Mouse (Mus musculus) embryo, embryonic 10.5 days (tissue): ENCODE results near the gene Hist2h4.
A peak's percentile ranks its signal among the peaks of the same experiment; 100 is the strongest.
"Not testable (repeated sequence)": the region's sequence is repeated elsewhere in the genome, so short reads cannot be mapped to it uniquely, and the experiment has no call there.

Experiments
- DNase-seq: peaks from one replicate; pipeline ENCODE4 v3.0.0-alpha.2; 2015; ENCODE audit warnings: low spot score

The Hist2h4 gene

DNA sequence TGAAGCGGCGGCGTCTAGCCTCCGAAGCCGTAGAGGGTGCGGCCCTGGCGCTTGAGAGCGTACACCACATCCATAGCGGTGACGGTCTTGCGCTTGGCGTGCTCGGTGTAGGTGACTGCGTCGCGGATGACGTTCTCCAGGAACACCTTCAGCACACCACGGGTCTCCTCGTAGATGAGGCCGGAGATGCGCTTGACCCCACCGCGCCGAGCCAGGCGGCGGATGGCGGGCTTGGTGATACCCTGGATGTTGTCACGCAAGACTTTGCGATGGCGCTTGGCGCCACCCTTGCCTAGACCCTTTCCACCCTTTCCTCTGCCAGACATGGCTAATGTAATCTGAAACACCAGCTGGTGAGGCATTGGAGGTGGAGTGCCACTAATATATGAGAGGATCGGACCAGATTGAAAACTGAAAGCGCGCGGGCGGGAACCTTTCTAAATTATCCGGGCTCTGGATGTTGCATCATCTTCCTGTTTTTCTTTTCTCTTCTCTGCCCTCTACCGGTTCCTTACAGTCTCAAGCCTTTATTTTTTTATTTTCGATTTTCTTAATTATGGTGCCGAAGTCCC is at the start of gene Hist2h4:
Gene Hist2h4 (minus strand): TSS at position 333 of the 572 bp plus-strand sequence.
- peak; percentile 99 for DNase-seq

DNA sequence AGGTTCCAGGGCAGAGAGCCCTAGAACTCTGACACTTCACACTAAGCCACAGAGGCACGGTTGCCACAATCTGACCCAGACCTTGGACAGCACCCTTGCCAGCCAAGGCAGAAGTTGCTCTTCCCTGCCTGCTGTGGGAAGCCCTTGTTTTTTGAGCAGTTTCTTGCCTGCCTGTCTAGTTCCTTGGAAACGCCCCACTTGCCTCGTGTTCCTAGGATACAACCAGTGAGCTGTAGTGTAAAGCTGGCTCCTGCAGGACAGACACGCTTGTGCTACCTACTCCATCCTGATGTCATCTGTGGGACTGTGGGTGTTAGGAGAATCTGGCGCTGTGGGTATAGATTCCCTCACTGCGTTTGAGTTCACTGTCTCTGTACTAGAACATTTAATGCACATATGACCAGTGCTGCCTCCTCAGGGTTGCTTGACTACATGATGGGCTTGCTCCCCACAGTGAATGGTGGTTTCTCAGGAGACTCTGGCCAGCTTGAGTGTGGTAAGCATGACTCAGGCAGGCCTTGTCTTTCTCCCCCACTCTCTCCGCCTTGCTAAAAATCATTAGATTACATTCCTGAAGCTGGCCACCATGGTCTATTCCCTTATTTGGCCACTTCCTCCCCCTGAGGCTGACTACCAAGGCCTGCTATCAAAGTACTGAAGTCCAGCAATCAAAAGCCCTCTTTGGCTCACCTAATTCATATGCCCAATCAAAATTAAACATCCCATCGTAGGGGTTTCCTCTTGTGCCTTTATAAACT is 49.4 kb upstream of the Hist2h4 start:
- DNase-seq: no peak

DNA sequence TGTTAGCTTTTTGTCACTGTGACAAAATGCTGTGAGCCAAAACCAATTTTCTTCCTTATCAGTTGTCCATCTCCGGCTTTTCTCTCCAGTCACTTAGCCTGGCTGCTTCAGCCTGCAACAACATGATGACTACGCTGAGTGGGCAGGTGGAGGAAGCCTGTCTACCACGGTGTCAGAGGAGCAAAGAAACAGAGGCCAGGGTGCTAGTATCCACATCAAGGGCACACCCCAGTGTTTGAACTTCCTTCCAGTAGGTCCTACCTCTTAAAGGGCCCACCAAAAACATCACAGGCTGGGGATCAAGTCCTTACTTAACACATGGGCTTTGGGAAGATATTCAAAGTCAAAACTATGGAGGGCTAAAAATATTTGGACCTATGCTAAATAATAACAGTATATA is 46.3 kb upstream of the Hist2h4 start:
- DNase-seq: no peak

DNA sequence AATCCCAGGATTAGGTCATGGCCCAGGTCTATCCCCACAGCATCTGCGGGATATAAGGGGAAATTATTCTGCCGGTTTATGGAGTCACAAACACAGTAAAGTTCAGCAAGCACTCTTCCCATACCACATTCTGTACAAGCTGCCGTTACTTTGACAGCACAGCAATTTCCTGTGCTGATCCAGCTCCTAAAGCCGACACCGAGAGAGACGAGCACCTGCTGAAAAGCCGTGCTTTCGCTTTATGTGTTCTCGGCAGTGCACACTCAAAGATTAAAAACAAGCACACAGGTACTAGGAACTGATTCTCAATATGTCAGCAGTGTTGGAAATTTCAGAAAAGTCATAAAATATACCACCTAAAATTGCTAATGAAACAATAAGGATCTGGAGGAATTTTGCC is 43.4 kb upstream of the Hist2h4 start:
- no peak for DNase-seq

DNA sequence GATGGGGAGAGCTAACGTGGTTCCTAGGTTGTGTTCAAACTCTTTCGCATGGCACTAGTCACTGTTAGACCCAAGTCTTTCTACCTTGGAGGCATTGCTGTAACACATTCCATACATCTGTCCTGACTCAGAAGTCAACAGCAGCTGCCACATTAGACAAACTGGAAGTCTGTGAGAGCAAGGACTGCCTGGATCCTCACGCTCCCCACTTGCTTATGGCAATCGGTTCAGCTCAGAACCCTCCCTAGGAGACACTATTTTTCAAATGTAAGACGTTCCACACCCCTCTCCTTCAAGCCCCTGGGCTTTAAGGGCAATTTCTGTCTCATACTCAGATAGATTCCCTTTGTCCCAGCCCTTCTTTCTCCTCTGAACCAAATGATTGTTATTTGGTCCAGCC is 39.0 kb upstream of the Hist2h4 start:
- no peak for DNase-seq

DNA sequence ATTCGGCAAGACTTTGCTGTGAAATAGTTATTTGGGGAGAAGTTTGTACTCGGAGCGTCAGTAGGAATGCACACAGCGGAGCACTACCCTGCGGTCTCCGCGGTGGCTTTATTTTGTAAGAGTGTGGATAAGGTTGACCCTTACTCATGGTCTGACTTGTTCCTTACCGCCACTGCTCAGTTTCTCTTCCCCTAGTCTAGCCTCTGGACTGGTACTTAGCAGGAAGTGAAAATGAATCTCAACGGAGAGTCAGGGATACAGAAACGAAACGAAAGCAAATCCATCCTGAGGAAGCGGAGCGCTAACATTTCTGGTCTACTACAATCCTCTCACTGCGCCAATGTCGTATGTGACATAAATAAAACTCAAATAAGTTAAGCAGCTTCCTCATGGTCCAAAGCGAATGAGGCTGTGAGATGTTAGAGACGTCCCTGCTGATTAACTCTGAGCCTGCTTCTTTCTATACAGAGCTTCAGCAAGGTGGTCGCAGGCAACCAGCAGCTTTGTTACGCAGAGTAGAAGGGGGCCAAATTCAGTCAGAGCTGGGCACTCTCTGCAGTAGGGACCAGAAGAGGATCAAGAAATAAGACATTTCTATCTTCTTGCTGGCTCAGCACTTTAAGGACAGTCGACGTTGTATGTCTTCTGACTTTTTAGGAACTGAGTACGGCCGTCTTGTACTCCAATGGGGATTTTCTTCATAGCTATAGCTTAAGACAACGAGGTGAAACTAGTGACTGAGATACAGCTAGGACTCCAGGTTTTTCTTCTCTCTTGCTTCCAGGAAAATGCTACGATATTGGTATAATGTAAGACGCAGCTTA is 37.8 kb upstream of the Hist2h4 start:
- DNase-seq: no peak

DNA sequence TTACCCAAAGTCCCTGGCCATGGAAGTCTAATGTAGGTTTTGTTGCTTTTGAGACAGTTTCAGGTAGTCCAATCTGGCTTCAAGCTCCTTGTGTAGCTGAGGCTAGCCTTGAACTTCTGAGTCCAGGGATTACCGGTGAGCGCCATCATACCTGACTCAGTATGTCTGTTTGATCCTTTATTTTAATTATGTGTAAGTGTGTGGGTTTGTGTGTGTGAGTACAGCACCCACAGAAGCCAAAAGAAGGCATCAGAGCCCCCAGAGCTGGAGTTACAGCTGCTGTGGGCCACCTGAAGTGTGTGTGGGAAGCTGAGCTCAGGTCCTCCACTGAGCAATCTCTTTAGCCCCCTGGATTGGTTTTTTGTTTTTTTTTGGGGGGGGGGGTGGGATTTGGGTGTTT is 36.5 kb upstream of the Hist2h4 start:
- no peak for DNase-seq

DNA sequence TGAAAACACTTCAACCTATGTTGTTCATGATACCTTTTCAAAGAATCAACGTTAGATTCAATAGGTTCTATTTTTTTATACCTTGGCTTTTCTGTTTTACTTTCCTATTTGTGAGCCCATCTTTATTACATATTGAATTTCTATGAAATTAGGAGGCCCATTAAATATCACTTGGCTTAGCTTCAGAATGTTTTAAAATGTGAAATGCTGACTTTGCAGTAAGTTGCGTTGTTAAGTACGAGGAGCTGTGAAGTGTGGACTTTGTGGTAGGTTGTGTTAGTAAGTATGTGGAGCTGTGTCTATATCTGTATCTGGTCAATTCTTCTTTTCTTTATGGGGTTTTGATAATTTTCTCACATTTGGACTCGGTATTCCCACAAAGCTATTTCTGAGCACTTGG is 35.2 kb upstream of the Hist2h4 start:
- no peak for DNase-seq

DNA sequence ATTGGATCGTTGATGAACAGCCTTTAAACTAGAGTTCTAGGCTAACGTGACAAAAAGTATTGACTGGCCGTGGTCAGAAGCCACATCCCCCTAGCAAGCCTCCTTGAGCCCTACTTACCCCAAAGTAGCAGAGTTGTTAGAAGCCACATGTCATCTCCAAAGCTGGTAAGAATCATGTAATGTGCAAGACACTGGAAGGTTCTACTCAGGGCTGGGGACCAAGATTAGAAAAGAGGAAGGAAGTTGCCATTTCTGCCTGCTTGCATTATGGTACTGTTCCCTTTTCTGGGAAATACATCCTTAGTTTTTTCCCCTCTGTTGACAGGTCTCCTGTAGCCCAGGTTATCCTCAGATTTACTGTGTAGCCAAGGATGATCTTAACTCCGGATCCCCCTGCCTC is 30.7 kb upstream of the Hist2h4 start, which contains the start of gene Fcgr1:
Gene Fcgr1 (minus strand): TSS at position 183 of the 400 bp plus-strand sequence.
- no peak for DNase-seq

DNA sequence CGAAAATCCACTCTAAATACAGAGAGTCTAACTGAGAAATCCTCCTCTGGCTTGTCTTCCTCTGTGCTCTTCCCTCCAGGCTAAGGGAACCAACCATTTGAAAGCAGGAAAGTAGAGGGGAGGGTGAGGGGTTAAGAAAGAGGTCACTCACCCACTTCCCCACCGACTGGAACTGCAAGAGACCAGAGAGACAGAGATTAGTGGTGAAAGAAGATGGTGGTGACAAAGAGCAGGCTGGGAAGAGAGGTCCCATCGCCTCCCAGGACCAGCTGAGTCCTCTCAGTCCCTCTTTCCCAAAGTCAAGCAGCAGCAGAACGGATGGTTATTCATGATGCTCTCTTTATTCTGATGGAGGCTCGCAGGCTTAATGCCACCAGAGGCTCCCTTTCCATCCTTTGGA is 30.3 kb upstream of the Hist2h4 start:
- no peak for DNase-seq

DNA sequence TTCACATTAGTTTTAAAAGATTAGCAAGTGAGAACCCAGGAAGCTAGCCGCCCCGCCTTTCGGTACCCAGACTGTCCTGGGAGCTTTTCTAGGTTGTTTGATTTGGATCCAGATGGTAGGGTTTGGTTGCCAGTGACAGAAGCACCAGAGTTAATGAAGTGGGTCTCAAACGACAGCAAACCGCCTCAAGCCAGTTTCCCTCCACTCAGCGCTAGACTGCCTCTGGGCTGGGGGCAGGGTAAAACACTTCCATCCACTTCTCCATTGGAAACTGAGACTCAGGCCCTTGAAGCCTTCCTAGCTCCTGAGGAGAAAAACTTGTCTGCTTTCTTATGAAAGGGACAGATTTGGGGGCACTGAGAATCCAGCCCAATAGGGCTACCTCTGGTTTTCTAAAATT is 29.5 kb upstream of the Hist2h4 start:
- DNase-seq: no peak

DNA sequence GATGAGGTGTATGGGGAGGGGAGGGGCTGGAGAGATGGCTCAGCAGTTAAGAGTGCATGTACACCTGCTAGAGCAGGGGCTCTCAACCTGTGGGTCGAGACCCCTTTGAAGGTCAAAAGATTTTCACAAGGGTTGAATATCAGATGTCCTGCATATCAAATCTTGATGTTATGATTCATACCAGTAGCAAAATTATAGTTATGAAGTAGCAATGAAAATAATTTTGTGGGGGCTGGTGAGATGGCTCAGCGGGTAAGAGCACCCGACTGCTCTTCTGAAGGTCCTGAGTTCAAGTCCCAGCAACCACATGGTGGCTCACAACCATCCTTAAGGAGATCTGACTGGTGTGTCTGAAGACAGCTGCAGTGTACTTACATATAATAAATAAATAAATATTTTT is 27.6 kb upstream of the Hist2h4 start:
- not testable (repeated sequence) for DNase-seq

DNA sequence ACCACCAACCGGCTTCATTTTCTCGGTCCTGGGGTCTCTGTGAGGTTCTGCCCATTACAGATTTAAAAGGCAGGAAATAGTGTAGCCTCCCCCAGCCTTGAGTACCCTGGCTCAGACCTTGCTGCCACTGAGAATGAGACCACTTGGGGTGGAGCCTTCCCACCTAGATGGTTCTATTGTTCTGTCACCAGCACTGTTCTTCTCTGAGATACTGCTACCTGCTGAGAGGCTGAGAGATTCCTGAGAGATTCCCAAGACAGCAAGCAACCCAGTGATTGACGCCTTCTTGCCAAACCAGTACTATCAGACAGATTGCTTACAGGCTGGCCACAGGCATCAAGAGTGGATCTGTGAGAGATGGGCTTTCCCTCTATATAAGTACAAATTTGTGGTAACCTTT is 26.1 kb upstream of the Hist2h4 start:
- no peak for DNase-seq

DNA sequence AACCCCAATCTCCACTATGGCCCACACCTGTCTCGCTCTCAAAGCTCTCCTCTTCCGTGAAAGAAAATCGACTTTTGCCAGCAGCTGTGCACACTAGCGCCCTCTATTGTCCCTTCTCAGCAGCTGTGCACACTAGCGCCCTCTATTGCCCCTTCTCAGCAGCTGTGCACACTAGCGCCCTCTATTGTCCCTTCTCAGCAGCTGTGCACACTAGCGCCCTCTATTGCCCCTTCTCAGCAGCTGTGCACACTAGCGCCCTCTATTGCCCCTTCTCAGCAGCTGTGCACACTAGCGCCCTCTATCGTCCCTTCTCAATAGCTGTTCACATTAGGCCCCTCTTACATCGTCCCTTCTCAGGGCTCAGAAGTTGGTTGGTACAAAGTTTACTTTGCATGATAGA is 24.2 kb upstream of the Hist2h4 start:
- DNase-seq: not testable (repeated sequence)

DNA sequence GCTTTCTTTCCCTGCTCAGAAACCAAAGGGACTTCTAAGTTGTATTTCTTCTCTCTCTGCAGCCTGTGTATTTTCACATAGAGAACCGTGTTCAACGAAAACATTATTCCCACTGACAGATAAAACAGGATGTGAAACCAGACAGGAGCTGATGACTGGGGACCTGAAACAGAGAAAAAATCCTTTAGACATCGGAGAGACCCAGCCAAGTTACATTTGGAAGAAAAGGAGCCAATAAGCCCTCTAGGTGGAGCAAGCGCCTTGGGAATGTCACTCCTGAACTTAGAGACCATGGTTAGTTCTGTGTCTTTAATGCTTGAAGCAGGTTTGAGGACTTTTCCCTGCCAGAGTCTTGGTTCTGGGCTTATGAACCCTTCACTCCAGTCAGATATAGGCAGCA is 21.3 kb upstream of the Hist2h4 start:
- peak; percentile 77 for DNase-seq

DNA sequence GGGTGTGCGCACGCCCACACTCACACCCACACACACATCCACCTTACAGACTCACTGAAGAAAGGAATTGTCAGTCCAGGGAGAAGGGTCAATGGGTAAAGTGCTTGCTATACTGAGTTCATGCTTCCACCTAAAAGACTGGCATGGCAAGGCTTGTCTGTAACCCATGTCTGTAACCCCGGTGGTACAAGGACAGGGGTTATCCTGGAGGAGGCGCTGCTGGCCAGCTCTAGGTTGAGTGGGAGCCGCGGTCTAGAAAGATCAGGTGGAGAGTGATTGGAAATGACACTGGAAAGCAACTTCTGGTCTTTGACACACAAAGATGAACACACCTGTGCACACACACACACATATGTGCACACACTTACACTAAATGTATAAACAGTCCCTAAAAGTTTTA is 17.5 kb upstream of the Hist2h4 start:
- no peak for DNase-seq

DNA sequence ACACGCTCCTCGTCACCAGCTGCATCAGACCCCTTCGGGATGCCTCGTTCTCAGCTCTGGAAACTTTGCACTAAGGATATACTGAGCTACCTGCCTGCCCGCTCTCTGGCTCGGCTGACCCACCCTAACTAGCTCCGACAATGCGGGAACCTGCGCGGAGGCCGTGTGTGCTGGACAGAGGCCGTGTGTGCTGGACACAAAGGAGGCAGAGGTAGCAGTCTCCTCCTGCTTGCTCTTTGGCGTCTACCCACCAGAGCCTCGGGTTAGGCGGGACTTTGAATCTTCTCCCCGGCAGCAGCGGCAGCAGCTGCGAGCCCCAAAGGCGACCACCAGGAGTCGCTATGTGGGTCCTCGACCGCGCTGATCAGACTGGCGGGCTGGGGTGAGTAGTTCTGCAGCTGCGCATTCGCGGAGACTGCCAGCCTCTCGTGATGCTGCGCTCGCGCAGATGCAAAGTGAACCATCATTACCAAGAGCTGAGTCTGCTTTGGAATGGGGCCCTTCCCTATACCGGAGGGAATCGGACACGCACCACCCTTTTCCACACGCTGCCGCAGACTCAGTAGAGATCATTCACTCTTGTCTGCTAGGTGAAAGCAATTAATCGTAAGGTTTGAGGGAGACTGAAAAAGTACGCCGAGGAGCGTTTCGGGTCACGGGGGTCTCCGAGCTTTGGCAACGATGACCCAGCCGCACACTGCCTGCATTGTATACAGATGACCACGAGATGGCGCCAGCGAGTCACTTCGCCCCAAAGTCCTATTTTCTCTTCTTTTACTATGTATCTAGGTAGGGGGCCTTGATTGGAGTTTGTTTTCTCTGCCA is 14.9 kb upstream of the Hist2h4 start:
- DNase-seq: peak; percentile 94

DNA sequence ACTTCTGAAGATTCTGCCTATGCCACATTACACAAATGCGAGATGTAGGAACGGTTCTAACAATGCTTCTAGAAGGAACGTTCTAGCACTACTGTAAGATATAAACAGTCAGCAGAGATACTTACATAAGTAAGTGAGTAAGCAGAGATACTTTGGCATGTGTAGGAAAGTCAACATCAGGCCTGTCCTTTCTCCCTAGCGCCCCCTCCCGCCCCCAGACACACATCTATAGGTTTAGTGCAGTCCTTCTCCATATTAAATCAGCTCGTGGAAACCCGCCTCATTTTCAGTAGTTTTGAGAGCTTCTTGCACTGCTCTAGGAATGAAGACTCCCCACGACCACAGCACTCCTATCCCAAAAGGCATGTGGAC is 14.3 kb upstream of the Hist2h4 start:
- DNase-seq: peak; percentile 82

DNA sequence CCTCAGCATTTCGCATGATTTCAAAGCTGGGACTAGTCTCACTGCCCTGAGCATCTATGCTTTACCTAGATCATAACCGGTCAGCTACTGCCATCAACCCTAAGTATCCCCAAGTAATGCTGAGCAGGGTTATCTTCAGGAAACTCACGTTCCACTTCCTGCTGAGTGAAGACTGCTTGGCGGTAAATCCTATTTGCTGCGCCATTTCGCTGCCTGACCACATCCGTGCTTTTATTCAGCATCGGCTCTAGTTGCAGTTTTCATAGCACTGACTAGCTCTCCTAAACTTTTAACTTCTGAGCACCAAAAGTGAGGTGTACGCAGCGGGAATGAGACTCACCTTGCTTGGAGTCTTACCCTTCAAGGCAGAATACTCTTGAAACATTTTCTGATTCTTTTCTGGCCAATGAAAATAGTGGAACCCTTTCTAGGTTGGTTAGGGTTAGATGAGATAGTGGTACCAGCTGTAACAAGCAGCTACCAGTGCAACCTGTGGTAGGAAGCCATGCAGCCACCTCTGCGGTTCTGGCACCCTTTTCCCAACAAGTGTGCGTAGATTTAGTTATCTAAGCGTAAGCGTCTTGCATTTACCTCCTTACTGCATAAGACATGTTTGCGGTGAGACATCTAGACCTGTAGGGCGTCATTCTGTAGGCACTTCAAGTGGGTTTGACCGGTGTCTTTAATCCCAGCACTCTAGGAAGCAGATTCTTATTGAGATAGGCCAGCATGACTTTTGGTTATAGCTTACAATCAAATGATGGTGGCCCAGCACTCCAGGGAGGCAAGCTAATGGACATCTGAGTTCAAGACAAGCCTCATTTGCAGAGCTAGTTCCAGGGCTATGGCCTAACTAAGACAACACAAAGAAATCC is 10.7 kb upstream of the Hist2h4 start:
- no peak for DNase-seq

DNA sequence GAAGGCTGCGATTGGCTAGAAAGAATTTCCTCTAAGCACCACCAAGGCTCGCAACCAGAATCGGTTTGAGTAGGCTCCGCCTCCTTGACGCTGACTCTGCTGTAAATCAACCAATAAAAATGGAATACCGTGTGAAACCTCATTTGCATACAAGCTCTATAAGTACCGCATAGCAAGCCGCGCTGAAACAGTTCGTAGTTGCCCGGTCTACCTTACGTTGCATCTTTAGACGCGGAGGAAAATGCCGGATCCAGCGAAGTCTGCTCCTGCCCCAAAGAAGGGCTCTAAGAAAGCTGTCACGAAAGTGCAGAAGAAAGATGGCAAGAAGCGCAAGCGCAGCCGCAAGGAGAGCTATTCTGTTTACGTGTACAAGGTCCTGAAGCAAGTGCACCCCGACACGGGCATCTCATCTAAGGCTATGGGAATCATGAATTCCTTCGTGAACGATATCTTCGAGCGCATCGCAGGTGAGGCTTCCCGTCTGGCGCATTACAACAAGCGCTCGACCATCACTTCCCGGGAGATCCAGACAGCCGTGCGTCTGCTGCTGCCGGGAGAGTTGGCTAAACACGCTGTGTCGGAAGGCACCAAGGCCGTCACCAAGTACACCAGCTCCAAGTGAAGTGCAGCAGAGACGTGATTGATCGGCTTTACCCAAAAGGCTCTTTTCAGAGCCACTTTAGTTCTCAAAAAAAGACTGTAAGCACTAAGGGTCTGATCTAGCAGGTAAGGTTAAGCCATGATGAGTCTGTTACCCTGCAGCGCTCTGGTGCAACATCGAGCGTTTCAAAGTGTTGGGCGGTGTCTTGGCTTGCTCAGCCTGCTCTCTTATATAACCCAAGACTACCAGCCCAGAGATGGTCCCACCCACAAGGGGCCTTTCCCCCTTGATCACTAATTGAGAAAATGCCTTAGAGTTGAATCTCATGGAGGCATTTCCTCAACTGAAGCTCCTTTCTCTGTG is 6.7 kb upstream of the Hist2h4 start, which contains the start of gene Hist2h2bb:
Gene Hist2h2bb (plus strand): TSS at position 242 of the 964 bp plus-strand sequence.
- DNase-seq: peak; percentile 99
